Mouse (Mus musculus) layer of hippocampus, adult 2 months (tissue): ENCODE measurements around the gene Pex10. TPM values are rescaled to one million over a fixed set of nuclear protein-coding genes. Genes with fewer than 3 reads are reported as not detected.

Experiments used
- DNase-seq, 2 experiments: peaks; one replicate each; pipeline ENCODE4 v3.0.0; 2022; ENCODE audit warnings: low spot score in 2 of 2
- H3K27ac ChIP-seq: fragments of 200-600 bp; 2 replicates; pipeline ENCODE4 v1.8.1; 2022
- H3K4me3 ChIP-seq: fragments of 200-600 bp; 2 replicates; pipeline ENCODE4 v1.8.1; 2022; ENCODE audit warnings: mild to moderate bottlenecking
- CTCF ChIP-seq: fragments of 200-600 bp; conservative IDR thresholded peaks from 2 replicates; pipeline ENCODE4 v1.8.1; 2022; ENCODE audit warnings: antibody characterized with exemption, mild to moderate bottlenecking, moderate library complexity
- total RNA-seq, 2 experiments: library from RNA; stranded (reverse); gene quantifications; 2 replicates each; pipeline ENCODE4 v1.2.3; 2021

Pex10 gene
- total RNA-seq, 2 experiments from 2014 or later, result 23.1 to 24.2 TPM

GRCm38 (mm10) chr4:155113766-155114410, 47.1 kb downstream of the Pex10 start:
- peak overlapping the region; percentile 49; the same call in 1 of the 2 replicates for H3K27ac ChIP-seq

GRCm38 (mm10) chr4:155116607-155117006, 49.8 kb downstream of the Pex10 start:
- no peak for DNase-seq
- H3K27ac ChIP-seq, result no peak overlapping the region
- no peak overlapping the region for H3K4me3 ChIP-seq
- TF ChIP-seq CTCF, result no peak

More at GRCm38 (mm10) chr4:155113766-155114410, 47.1 kb downstream of the Pex10 start:
- TF ChIP-seq CTCF, result no peak
- no peak overlapping the region for H3K4me3 ChIP-seq
- DNase-seq, result peak in 1 of 2 experiments; percentile 50

DNA sequence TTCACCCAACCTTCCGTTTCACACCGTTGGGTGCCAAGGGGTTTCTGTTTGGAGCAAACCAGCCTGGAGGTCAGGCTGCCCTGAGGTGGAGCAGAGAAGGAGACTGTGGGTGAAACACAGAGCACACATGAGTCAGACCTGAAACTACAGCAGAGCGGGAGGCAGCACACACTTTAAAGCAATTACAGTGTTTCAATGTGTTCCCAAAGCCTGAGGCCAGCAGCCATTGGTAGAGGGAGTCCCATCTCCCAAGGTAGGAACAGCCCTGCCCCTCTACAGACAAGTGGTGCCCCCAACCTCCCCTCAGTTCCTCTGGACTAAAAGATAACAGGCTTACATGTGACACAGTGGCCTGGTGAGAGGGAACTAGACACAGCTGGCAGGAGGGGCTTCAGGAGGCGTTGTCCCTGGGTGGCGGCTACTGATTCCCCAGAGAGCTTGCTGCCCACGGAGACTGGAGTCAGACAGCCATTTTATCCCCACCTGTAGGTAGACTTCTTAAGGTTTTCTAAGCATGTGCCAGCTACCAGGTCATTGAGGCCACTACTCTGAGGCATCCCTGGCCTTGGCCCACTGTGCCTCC, 50.7 kb downstream of the Pex10 start:
- no peak for DNase-seq
- peak overlapping the region; percentile 32; the same call in 1 of the 2 replicates for H3K27ac ChIP-seq
- no peak overlapping the region for H3K4me3 ChIP-seq
- no peak for TF ChIP-seq CTCF

DNA sequence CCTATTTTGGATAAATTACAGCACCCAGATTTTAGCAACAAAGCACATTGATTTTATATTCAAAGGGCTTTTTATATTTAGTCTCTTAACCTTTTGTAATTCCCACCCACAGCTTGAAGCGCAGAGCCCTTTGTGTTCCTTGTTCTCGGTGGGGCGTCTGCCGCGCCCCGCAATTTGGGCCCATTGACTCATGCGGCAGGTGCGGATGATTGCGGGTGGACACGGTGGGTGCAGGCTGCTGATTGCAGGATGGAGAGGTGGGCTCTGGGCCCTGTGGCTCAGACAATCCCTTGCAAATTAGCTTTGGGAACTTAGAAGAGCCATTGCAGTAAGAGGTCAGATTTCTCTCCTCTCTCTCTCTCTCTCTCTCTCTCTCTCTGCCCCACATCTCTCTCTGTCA, 51.5 kb downstream of the Pex10 start:
- no peak for DNase-seq
- Histone ChIP-seq H3K27ac (peak overlapping the region; percentile 65; the same call in 1 of the 2 replicates), H3K4me3 (no peak overlapping the region)
- no peak for TF ChIP-seq CTCF

DNA sequence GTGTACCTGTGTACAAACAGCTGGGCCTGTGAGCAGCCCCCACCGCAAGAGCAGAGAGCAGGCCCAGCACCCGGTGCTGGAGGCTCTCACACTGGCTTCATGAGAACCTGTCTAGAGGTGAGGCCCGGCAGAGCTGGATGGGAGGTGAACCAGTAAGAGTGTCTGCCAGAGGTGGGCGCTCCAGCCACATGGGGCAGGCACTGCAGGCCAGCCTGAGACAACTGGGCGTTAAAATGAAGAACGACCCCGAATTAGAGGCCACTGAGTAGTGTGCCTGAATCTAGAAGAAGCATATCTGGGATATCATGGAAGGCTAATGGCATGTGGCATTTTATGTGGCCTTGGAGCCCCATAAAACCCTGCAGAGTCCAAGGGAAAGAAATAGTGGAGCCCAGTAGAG, 53.2 kb downstream of the Pex10 start:
- Histone ChIP-seq H3K4me3 (no peak overlapping the region), H3K27ac (no peak overlapping the region)
- DNase-seq, result no peak
- peak; percentile 17; the same call in 1 of the 2 replicates for TF ChIP-seq CTCF

DNA sequence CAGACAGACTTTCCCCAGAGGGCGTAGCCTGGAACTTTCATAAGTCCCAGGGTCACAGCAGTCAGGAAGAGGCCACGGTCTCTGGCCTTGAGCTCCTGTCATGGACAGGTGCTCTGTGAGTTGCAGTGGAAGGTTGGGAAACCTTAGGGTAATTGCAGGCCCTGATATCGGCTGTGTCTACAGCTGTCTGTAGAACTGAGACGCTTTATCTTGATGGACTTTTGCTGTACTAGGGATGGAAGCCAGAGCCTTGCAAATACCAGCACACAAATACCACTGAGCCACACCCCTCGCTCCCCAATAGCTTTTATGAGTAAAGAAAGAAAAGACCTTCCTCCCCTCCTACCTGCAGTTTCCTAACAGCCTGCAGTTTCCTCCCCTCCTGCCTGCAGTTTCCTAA, 53.8 kb downstream of the Pex10 start:
- TF ChIP-seq CTCF, result no peak
- H3K27ac ChIP-seq, result no peak overlapping the region
- no peak for DNase-seq
- H3K4me3 ChIP-seq, result no peak overlapping the region

DNA sequence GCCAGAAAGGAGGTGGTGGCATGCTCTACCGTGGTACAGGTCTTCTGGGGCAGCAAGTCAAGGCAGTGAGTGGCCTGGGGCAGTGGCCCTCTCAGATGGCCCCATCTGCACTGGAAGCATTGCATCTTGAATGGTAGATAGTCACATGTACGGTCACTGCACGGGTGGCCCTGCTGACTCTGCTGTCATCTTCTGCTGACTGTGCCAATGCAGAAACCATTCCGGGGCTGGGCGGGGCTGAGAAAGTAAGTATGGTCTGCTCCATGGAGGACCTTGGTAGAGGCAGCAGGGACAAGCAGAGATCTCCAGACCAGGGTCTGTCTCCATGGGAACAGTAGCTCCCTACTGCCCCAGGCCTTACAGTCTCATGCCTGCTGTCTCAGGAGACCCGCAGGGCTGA, 54.4 kb downstream of the Pex10 start:
- Histone ChIP-seq H3K4me3 (no peak overlapping the region), H3K27ac (no peak overlapping the region)
- TF ChIP-seq CTCF, result no peak
- DNase-seq, result no peak

Other genes starting within 250 kb of the Pex10 start
- gene Ttc34, start 229.6 kb upstream of the Pex10 start, total RNA-seq, result 1 to 10 TPM; 4.0 to 4.1 TPM
- under 1 TPM; 0.29 to 0.44 TPM for gene Mmel1, start 197.4 kb upstream of the Pex10 start, total RNA-seq
- 10 to 100 TPM; 48.1 to 48.9 TPM for gene Fam213b, start 167.9 kb upstream of the Pex10 start, total RNA-seq
- 1 to 10 TPM in 1 of 2 experiments, under 1 TPM in 1; 0.84 to 1.3 TPM for gene Tnfrsf14, start 138.5 kb upstream of the Pex10 start, total RNA-seq
- gene Hes5, start 106.1 kb upstream of the Pex10 start, total RNA-seq, result 10 to 100 TPM; 24.7 to 30.7 TPM
- 10 to 100 TPM; 41.8 to 43.0 TPM for gene Pank4, start 102.9 kb upstream of the Pex10 start, total RNA-seq
- 10 to 100 TPM; 91.1 to 92.0 TPM for gene Plch2, start 10.2 kb upstream of the Pex10 start, total RNA-seq
- gene Rer1, start 19.4 kb downstream of the Pex10 start, total RNA-seq, result 10 to 100 TPM; 60.6 to 63.0 TPM
- 10 to 100 TPM; 11.8 to 14.0 TPM for gene Morn1, start 19.6 kb downstream of the Pex10 start, total RNA-seq
- 100 to 1,000 TPM; 128 to 136 TPM for gene Ski, start 155.6 kb downstream of the Pex10 start, total RNA-seq
- 10 to 100 TPM; 29.2 to 34.3 TPM for gene Faap20, start 182.8 kb downstream of the Pex10 start, total RNA-seq